Mouse (Mus musculus): Measurements from ENCODE around the gene Usp32.

- TF ChIP-seq CTCF (IDR thresholded peaks at IDR 0.05; ENCODE audit: extremely low read depth, insufficient read depth, low read length) (no peak), POLR2A (IDR thresholded peaks at IDR 0.05; ENCODE audit: extremely low read depth, insufficient read depth, low read length) (no peak)
Measured at GRCm38 (mm10) chr11:85095116-85095515, 44.8 kb downstream of the Usp32 start.

Measured in cortical plate, adult 2 months (tissue).